Mouse (Mus musculus) mouse trophoblast stem cell (cell line): Measurements from ENCODE around the gene Wdr12.
"Not testable (repeated sequence)": the region's sequence is repeated elsewhere in the genome, so short reads cannot be mapped to it uniquely, and the experiment has no call there.

Experiments used
- in situ Hi-C, 2 experiments: fragments of 300-500 bp; cut with MseI, MboI; formaldehyde crosslinking; loops; 2 replicates in 1 of 2; 3 replicates in 1 of 2; pipeline ENCODE4 v1.15.1; 2025

Gene Wdr12

DNA sequence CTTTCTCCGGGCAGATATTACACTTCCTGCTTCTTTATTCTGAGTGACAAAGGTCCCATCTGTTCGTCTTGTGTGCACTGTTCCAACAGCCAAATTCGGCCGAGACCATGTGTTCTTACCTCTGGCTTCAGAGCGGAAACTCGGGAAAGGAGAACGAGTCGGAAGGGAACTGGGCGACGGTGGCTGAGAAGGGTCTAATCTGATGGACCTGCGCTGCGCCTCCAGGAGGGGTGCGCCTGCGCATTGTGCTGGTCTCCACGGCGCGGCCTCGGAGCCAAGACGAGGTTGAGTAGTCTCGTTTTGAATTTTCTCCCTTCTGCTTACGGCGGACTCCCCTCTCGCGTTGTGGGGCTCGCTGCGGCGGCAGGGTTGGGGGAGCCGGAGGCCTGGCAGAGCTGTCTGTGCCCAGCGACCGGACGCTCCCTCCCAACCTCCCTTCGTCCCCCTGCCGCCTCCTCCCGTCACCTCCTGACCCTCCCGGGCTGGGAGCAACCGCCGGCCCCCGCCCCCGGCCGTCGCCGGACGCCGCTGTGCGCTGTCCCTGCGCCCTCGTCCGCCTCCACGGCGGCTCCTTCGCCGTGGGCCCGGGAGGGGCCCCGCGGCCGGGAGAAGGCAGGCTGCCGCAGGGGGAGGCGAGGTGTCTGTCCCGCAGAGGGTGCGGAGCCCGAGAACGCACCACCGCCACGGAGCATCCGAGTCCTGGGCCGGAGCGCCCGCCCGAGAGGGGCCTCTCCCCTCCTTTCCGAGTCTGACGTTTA, at the start of gene Wdr12, which contains the start of gene Carf:
Gene Wdr12, minus strand, starts transcription at position 622 of the 758 bp plus-strand sequence.
Gene Carf, plus strand, starts transcription at position 224 of the 758 bp plus-strand sequence.
- in situ Hi-C loops = no loop called here

- in situ Hi-C loops = no loop called here
Measured at GRCm38 (mm10) chr1:60137346-60137745, 38.9 kb upstream of the Wdr12 start.

- in situ Hi-C loops = no loop called here
Measured at GRCm38 (mm10) chr1:60117721-60118455, 19.4 kb upstream of the Wdr12 start.

DNA sequence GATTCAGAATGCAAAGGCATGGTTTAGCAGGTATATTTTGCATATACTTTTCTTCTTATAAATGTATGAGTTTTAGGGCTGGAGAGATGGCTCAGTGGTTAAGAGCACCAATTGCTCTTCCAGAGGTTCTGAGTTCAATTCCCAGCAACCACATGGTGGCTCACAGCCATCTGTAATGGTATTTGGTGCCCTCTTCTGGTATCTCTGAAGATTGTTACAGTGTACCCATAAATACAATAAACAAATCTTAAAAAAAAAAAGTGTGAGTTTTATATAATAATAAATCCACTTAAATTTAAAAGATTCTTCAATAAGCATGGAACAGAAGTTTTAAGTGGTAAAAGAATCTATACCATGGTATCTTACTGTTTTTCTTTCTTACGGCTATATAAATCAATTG, 6.1 kb upstream of the Wdr12 start:
- in situ Hi-C loops = no loop called here

- in situ Hi-C loops = no loop called here
Measured at GRCm38 (mm10) chr1:60098839-60099238, 394 bp upstream of the Wdr12 start.

DNA sequence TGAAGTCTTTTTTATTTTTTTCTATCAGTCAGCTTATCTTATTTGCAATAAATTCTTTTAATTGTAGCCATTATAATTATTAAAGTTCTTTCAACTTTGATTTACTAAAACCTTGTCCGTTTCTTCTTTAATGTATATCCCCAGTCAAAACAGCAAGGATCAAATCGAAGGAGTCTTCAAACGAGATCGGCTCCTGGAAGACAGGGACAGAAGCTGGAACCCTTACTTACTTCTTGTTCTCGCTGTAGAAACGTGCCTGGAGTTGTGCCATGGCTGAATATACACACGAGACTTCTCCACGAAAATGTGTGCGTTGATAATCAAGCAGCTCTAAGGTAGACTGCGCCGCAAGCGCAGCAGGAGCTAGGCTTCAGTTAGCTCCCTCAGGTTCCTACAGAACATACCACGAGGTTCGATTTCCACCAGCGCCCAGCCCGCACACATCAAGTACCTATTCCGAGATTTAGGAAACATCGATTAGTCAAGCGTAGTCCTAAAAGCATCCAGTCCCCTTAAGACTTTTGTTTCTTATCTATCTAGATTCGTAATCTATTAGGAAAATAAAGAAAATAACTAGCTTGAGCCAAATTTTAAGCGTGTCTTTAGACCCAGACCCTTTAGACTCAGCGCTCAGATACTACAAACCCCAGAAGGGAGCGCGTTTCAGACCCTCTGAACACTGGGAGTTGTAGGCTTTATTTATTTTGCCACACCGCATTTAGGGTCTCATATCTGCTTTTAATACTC, 995 bp downstream of the Wdr12 start:
- in situ Hi-C loops = no loop called here

- in situ Hi-C loops = no loop called here
Measured at GRCm38 (mm10) chr1:60096572-60097276, 1.7 kb downstream of the Wdr12 start.

GRCm38 (mm10) chr1:60076411-60076810, 22.0 kb downstream of the Wdr12 start:
- in situ Hi-C loops = no loop called here

DNA sequence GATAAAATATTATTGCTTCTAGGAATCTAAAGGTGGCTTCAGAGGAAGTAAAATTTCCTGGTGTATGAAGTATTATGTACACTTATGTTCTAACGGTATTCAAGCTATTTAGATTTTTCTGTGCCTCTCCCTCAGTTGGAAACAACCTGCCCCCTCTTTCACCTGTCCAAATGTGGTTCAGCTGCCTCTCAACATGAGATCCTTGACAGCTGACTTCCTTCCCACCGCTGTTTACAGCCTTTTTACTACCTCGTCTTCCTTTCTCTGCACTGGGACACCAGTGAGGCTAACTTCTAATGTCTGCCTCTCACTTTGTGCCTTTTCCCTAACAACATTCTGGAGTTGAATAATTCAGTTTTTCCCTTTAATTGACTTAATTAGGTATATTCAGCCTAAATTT, 22.9 kb downstream of the Wdr12 start:
- in situ Hi-C loops = no loop called here

GRCm38 (mm10) chr1:60074935-60075334, 23.5 kb downstream of the Wdr12 start:
- in situ Hi-C loops = no loop called here

DNA sequence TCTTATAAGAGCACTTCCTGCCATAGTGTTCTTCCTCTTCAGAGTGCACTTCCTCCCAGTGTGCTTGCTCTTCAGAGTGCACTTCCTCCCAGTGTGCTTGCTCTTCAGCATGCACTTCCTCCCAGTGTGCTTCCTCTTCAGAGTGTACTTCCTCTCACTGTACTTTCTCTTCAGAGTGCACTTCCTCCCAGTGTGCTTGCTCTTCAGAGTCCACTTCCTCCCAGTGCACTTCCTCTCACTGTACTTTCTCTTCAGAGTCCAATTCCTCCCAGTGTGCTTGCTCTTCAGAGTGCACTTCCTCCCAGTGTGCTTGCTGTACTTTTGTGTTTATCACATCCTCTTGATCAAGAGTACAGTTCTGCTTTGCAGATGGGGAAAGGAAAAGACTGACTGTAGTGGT, 27.7 kb downstream of the Wdr12 start:
- in situ Hi-C loops = not testable (repeated sequence)

GRCm38 (mm10) chr1:60056310-60056709, 42.1 kb downstream of the Wdr12 start:
- in situ Hi-C loops = no loop called here

- in situ Hi-C loops = no loop called here
Measured at GRCm38 (mm10) chr1:60054659-60055058, 43.8 kb downstream of the Wdr12 start.

- in situ Hi-C loops = not testable (repeated sequence)
Measured at GRCm38 (mm10) chr1:60047481-60047880, 51.0 kb downstream of the Wdr12 start.

- in situ Hi-C loops = no loop called here
Measured at GRCm38 (mm10) chr1:60044595-60044994, 53.9 kb downstream of the Wdr12 start.

DNA sequence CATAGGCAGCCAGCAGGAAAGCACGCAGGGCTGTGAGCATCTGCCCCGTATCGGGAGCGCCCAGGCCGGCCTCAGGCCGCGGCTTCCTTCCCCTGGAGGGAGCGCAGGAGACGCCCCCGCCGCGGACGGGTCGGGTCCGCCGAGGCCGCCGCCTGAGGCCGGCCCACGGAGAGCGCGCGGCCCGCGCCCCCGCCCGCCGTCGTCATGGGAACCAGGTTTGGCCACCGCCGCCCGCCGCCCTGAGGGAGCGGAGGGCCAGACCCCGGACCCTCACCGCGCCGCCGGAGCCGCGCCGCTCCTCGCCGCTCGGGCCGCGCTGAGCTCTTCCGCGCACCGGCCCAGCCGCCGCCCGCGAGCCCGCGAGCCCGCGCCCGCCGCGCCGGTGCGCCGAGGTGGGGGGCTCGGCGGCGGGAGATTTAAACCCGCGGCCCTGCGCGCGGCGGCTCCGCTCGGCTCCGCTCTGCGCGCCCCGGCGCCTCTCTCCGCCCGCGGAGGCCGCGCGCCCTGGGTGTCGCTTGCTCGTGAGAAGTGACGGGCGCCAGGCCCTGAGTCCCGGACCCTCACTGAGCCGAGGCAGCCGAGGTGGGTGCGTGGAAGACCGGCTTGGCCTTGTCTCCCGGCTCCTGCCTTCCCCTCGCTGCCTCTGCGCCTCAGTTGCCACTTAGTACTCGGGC, 55.5 kb downstream of the Wdr12 start, which contains the start of gene Ica1l:
Gene Ica1l, minus strand, starts transcription at position 389 of the 674 bp plus-strand sequence.
- in situ Hi-C loops = no loop called here

- in situ Hi-C loops = no loop called here
Measured at GRCm38 (mm10) chr1:60042398-60042795, 56.0 kb downstream of the Wdr12 start.

DNA sequence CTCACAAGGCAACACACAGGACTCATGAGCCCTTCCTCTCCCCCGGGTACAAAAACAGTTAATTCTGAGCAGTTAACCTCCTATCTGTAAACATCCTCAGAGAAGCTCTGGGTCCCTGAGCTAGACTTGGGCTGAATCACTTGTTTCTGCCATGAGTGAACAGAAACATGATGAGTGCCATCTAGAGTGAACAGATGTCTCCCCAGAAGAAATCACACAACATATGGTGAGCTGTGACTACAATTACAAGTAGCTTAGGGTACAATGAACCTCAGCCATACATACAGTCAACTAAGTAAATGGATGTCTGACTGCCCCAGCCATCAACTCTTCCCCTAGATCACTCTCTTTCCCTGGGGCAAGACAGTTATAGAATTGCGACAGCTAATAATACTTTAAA, 63.4 kb downstream of the Wdr12 start:
- in situ Hi-C loops = no loop called here
